Mouse (Mus musculus) bone marrow, adult 2 months (tissue): ENCODE measurements at regions not wholly inside any gene's neighbourhood (a gene's known extent, or its start where the extent isn't known, plus 50 kb on each side); places are given as distances from the start of the nearest gene placed in this dataset.
A peak's percentile ranks its signal among the peaks of the same experiment; 100 is the strongest.

ENCODE experiments used
- H3K27ac ChIP-seq: fragments of 200-500 bp; 2 replicates; pipeline ENCODE4 v1.5.1; 2012; ENCODE audit warnings: low read depth, mild to moderate bottlenecking, control low read depth, inconsistent platforms, low read length; ENCODE audit not compliant: control insufficient read depth, poor library complexity, insufficient read depth
- H3K4me1 ChIP-seq: fragments of 200-500 bp; 2 replicates; pipeline ENCODE4 v1.6.1; 2011; ENCODE audit warnings: low read length; ENCODE audit not compliant: control insufficient read depth, insufficient read depth
- H3K4me3 ChIP-seq: fragments of 200-500 bp; replicated peaks from 2 replicates; pipeline ENCODE3; 2011; ENCODE audit warnings: mild to moderate bottlenecking, low read depth, low read length, control low read depth; ENCODE audit not compliant: control insufficient read depth
- CTCF ChIP-seq: fragments of 200-500 bp; IDR thresholded peaks from 2 replicates; pipeline ENCODE4 v1.5.1; 2011; ENCODE audit warnings: low read length, control low read depth; ENCODE audit not compliant: control insufficient read depth, insufficient read depth
- POLR2A ChIP-seq: fragments of 200-500 bp; IDR thresholded peaks from 2 replicates; pipeline ENCODE4 v1.6.1; 2011; ENCODE audit warnings: low read depth, mild to moderate bottlenecking, control low read depth, low read length, borderline replicate concordance; ENCODE audit not compliant: control insufficient read depth
- WGBS: fragments of 180-500 bp; shearing (Covaris S2); methylation state at CpG from one replicate; pipeline ENCODE4 v1.1.7; 2018; 5-methylcytosine and 5-hydroxymethylcytosine counted together

DNA sequence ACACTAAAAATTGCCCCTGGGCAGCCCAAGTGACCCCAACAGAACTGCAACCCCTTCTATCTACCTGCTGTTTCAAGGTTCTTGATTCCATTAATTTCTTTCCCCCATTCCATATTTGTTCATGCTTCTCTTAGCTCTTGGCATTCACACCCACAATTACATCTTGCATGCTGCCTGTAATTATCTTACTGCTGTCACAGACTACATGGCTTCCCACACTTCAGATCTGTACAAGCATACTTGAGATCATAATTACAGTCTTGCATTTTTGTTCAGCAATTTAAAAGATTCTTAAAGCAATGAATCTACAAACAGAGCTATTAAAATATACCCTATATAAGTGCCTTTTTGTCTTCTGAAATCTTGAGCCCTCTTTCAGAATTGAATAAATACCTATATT, 352.4 kb downstream of the Arl4a start:
- Histone ChIP-seq H3K4me3 (no peak overlapping the region), H3K4me1 (no peaks in the 10 kb centered on the region), H3K27ac (no peak overlapping the region)
- TF ChIP-seq CTCF (no peak), POLR2A (no peak)

DNA sequence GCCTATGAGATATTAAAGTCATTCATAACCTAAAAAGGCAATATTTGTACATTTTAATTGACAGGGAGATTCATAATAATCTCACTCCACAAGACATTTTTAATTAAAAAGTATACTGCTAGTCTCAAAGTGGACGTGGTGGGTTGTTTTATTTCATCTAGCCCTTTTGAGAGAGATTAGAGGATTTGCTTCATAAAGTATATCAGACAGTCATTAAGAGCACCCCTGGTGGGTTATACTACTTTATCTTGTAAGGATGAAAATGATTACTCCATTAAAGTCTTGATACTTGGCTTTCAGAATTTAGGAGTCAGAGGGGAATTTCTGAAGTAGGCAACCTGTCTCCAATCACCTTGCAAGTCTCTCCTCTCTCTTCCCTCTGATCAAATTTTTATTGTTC, 355.7 kb downstream of the Arl4a start:
- 68% methylated on average over 1 of the region's 1 CpGs for WGBS
- no peak for TF ChIP-seq CTCF
- no peak for TF ChIP-seq POLR2A
- H3K4me3 ChIP-seq = no peak overlapping the region
- H3K4me1 ChIP-seq = no peaks in the 10 kb centered on the region
- H3K27ac ChIP-seq = no peak overlapping the region

DNA sequence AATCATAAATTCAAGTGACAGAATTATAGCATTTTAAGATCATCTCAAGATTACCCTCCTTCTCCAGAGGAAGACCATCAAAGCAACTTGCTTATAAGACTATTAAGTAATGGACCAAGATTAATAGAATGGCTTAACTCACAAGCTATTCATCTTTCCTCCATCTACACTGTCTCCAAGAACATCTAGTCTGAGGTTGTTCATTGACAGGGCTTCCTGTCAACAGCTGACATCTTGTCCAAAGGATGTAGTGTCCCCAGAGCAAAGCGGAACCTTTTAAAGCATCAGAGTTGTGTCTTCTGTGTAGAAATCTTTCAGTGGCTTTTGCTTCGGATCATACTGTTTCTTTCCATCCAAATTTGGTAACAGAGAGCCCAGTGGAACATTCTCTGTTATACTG, 362.2 kb downstream of the Arl4a start:
- TF ChIP-seq CTCF (no peak), POLR2A (no peak)
- Histone ChIP-seq H3K27ac (no peak overlapping the region), H3K4me3 (no peak overlapping the region), H3K4me1 (no peaks in the 10 kb centered on the region)
- WGBS = 76% methylated on average over 2 of the region's 2 CpGs

DNA sequence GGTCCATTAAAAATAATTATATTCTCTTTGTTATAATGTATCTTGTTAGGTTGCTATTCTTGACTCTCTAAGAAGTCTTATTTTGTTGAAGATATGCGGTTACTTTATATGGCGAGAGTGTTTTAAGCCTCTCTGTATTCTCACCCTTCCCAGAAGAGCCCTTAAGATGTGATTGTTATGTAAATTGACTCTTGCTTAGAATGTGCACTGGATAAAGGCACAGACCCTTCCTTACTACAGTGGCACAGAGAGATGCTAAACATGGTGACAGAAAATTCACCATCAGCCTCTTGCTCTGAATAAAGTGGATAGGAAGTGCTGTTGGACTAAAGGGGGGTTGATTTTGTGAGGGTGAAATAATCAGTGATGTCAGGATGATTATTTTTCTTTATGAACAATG, 370.1 kb downstream of the Arl4a start:
- Histone ChIP-seq H3K4me3 (no peak overlapping the region), H3K27ac (no peak overlapping the region), H3K4me1 (no peaks in the 10 kb centered on the region)
- TF ChIP-seq POLR2A = no peak
- no peak for TF ChIP-seq CTCF
- 85% methylated on average over 2 of the region's 2 CpGs for WGBS

- H3K4me1 ChIP-seq = no peaks in the 10 kb centered on the region
- H3K27ac ChIP-seq = no peak overlapping the region
- no peak for TF ChIP-seq POLR2A
- peak; percentile 27; the same call in 1 of the 2 replicates for TF ChIP-seq CTCF
- WGBS = 9% methylated on average over 4 of the region's 4 CpGs
- H3K4me3 ChIP-seq = no peak overlapping the region
These were observed 372.4 kb downstream of the Arl4a start for GRCm38 (mm10) chr12:39665448-39665847.

- Histone ChIP-seq H3K4me1 (no peaks in the 10 kb centered on the region), H3K4me3 (no peak overlapping the region), H3K27ac (no peak overlapping the region)
- 45% methylated on average over 4 of the region's 4 CpGs for WGBS
- TF ChIP-seq CTCF (no peak), POLR2A (no peak)
These were observed 377.4 kb downstream of the Arl4a start for GRCm38 (mm10) chr12:39660420-39660819.

DNA sequence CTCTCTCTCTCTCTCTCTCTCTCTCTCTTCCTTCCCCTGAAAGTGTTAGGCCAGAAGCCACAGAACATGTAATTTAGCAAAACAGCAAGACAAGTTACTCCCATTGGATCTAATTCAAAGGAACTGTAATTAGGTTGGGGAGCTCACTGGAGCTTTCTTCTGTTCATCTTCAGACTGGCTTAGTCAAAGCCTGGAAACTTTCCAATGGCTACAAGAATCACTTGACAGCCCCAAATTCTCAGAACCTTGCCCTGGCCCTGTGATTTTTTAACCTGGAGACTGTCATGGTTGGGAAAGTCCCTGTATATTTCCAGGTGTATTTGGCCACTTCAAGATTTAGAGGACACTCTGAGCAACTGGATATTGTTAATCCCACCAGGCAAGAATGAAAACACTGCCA, 381.2 kb downstream of the Arl4a start:
- no peak overlapping the region for H3K27ac ChIP-seq
- TF ChIP-seq CTCF = no peak
- no peak for TF ChIP-seq POLR2A
- H3K4me3 ChIP-seq = no peak overlapping the region
- H3K4me1 ChIP-seq = no peaks in the 10 kb centered on the region

DNA sequence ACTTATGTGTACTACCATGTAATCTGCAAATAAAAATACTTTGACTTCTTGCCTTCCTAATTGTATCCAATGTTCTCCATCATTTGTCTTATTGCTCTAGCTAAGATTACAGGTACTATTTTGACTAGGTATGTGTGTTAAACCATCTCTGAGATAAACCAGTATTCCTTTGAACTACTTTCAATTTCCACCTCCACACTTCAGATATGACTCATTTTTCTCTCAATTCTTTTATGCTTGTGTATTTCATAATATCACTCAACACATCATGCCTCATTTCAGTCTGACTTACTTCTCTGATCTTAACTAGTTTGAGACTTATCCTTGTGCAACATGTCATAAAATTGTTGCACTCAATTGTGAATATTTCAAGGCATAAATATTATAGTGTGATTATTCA, 388.9 kb downstream of the Arl4a start:
- Histone ChIP-seq H3K4me1 (no peaks in the 10 kb centered on the region), H3K4me3 (no peak overlapping the region), H3K27ac (no peak overlapping the region)
- no peak for TF ChIP-seq CTCF
- no peak for TF ChIP-seq POLR2A

DNA sequence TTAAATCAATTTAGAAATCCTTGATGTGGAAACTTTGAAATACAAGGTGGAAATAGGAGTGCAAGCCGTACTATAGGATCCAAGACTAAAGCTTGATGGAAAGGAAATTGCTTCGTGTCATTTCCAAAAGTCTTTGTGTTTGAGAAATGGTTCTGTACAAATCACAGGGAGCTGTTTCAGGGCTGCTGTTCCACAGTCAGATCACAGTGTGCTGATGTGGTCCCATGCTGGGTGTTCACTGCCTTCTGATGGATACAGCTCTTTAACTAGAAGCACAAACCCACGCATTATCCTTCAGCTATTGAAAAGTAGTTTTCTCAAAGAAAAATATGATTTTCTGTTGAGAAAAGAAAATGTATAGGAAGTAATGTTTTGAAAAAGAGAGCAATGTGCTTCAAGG, 391.3 kb downstream of the Arl4a start:
- 80% methylated on average over 3 of the region's 3 CpGs for WGBS
- Histone ChIP-seq H3K27ac (no peak overlapping the region), H3K4me1 (no peaks in the 10 kb centered on the region), H3K4me3 (no peak overlapping the region)
- no peak for TF ChIP-seq CTCF
- no peak for TF ChIP-seq POLR2A

DNA sequence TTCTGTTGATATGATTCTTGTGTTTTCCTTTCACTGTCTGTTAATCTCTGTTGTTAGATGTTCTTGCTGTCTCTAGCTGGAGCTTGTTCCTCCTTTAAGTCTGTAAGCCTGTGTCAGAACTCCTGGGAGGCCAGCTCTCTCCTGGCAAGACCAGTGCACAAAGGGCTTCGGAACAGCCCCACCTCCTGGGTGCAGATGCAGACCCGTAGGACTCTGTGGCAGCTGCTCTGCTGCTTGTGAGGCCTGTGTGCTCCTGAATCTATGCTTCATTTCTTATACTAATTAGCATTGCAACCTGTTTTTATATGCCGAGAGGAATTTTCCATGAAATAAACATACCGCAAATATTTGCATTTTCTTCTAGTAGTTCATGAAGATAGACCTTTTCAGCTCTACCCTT, 392.2 kb downstream of the Arl4a start:
- no peak overlapping the region for H3K27ac ChIP-seq
- H3K4me3 ChIP-seq = no peak overlapping the region
- H3K4me1 ChIP-seq = no peaks in the 10 kb centered on the region
- 72% methylated on average over 4 of the region's 4 CpGs for WGBS
- TF ChIP-seq CTCF (no peak), POLR2A (no peak)

- no peak overlapping the region for H3K27ac ChIP-seq
- WGBS = 72% methylated on average over 6 of the region's 6 CpGs
- TF ChIP-seq POLR2A = no peak
- TF ChIP-seq CTCF = no peak
- no peak overlapping the region for H3K4me3 ChIP-seq
- no peaks in the 10 kb centered on the region for H3K4me1 ChIP-seq
These were observed 398.6 kb downstream of the Arl4a start for GRCm38 (mm10) chr12:39639246-39639645.
